Mouse (Mus musculus) lung, adult 2 months (tissue): Measurements from ENCODE around the gene 4930451I11Rik. TPM values are rescaled to one million over a fixed set of nuclear protein-coding genes. Genes with fewer than 3 reads are reported as not detected.

Experiments
- DNase-seq: peaks from one replicate; pipeline ENCODE4 v3.0.0; 2022
- H3K4me1 ChIP-seq: fragments of 200-500 bp; 2 replicates; pipeline ENCODE4 v1.6.1; 2011; ENCODE audit warnings: low read length; ENCODE audit not compliant: control insufficient read depth, insufficient read depth
- H3K4me3 ChIP-seq: fragments of 200-500 bp; replicated peaks from 2 replicates; pipeline ENCODE3; 2011; ENCODE audit warnings: low read depth, mild to moderate bottlenecking, control low read depth, low read length; ENCODE audit errors: extremely low read depth
- CTCF ChIP-seq: fragments of 200-500 bp; IDR thresholded peaks from 2 replicates; pipeline ENCODE4 v1.5.1; 2011; ENCODE audit warnings: mild to moderate bottlenecking, low read length, control low read depth; ENCODE audit not compliant: insufficient read depth
- POLR2A ChIP-seq: fragments of 200-500 bp; IDR thresholded peaks from 2 replicates; pipeline ENCODE4 v1.6.1; 2011; ENCODE audit warnings: low read depth, mild to moderate bottlenecking, control low read depth, low read length, borderline replicate concordance; ENCODE audit errors: extremely low read depth
- WGBS: fragments of 180-500 bp; shearing (Covaris S2); methylation state at CpG from one replicate; pipeline ENCODE4 v1.1.7; 2018; 5-methylcytosine and 5-hydroxymethylcytosine counted together
- polyA plus RNA-seq: library from polyadenylated mRNA; depleted of rRNA; stranded (reverse); fragments of >200 nt; gene quantifications from 2 replicates; pipeline ENCODE4 v1.2.3, GENCODE M21; 2012

Gene 4930451I11Rik
- polyA plus RNA-seq, 1 experiment: not detected

- no peak for TF ChIP-seq CTCF
- no peak for TF ChIP-seq POLR2A
These were observed 8.2 kb downstream of the 4930451I11Rik start for GRCm38 (mm10) chr7:126823202-126823711.

GRCm38 (mm10) chr7:126822741-126823140 lies 8.7 kb downstream of the 4930451I11Rik start:
- TF ChIP-seq CTCF (no peak), POLR2A (0 out of 2 replicates have a peak, but pooled peaks have one; percentile 8)
- 0 out of 2 replicates have a peak, but pooled peaks cover 6% of the 10 kb centered on the region for H3K4me1 ChIP-seq
- H3K4me3 ChIP-seq: peak overlapping the region; percentile 0
- DNase-seq: peak; percentile 31
- 22% methylated on average over 9 of the region's 9 CpGs for WGBS

More at GRCm38 (mm10) chr7:126823202-126823711, 8.2 kb downstream of the 4930451I11Rik start:
- 0 out of 2 replicates have a peak, but pooled peaks cover 6% of the 10 kb centered on the region for H3K4me1 ChIP-seq
- no peak for DNase-seq
- 1% methylated on average over 10 of the region's 19 CpGs for WGBS
- peak overlapping the region; percentile 58 for H3K4me3 ChIP-seq

- TF ChIP-seq POLR2A: no peak
- TF ChIP-seq CTCF: peak; percentile 94
- Histone ChIP-seq H3K4me3 (no peak overlapping the region), H3K4me1 (0 out of 2 replicates have a peak, but pooled peaks cover 6% of the 10 kb centered on the region)
- peak; percentile 78 for DNase-seq
- 20% methylated on average over 7 of the region's 7 CpGs for WGBS
These were observed 9.5 kb downstream of the 4930451I11Rik start for GRCm38 (mm10) chr7:126821835-126822511.

GRCm38 (mm10) chr7:126818818-126819217 lies 12.6 kb downstream of the 4930451I11Rik start:
- Histone ChIP-seq H3K4me3 (no peak overlapping the region), H3K4me1 (0 out of 2 replicates have a peak, but pooled peaks cover 6% of the 10 kb centered on the region)
- 28% methylated on average over 1 of the region's 1 CpGs for WGBS
- TF ChIP-seq POLR2A (no peak), CTCF (no peak)
- no peak for DNase-seq

- DNase-seq: no peak
- 74% methylated on average over 7 of the region's 7 CpGs for WGBS
- TF ChIP-seq POLR2A (no peak), CTCF (no peak)
- H3K4me3 ChIP-seq: no peak overlapping the region
- 0 out of 2 replicates have a peak, but pooled peaks cover 6% of the 10 kb centered on the region for H3K4me1 ChIP-seq
These were observed 13.8 kb downstream of the 4930451I11Rik start for GRCm38 (mm10) chr7:126817595-126817994.

DNA sequence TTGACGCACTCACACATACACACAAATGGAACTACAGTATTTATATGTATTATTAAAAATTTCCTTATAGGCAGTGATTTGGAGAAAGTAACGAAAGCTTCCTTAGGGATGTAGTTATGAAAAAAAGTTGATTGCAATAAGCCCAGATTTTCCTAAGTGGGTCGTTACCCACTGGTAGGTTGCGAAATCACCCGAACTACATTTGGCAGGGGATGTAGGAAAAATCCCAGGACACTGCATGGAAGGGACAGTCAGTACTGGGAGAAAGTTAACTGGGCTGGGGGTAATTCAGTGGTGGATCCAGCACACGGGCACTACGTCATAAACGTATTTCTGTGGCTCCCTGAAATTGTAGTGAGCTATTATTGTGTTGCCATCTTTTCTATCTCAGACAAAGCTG lies 14.9 kb downstream of the 4930451I11Rik start:
- no peak for DNase-seq
- Histone ChIP-seq H3K4me3 (no peak overlapping the region), H3K4me1 (no peaks in the 10 kb centered on the region)
- WGBS: 66% methylated on average over 8 of the region's 8 CpGs
- TF ChIP-seq POLR2A: no peak
- TF ChIP-seq CTCF: no peak

DNA sequence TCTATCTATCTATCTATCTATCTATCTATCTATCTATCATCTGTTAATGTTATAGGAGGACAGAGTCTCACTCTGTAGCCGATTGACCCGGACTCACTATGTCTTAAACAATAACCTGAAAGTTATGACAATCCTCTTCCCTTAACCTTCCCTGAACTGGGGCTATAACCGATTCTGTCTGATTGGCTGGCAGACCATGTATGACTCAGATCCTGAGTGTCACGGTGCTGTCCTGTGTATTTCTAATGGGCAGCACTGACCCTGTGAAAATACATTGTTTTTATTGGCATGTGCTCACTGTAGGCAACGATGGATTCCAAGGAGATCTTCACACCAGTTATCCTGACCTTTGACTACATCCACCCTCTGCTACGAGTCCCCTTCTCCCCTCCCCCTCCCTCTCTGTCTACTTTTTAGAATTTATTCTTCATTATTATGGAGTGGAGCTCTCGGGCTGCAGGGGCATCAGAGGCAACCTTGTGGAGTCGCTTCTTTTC lies 15.7 kb downstream of the 4930451I11Rik start:
- 46% methylated on average over 8 of the region's 8 CpGs for WGBS
- H3K4me1 ChIP-seq: no peaks in the 10 kb centered on the region
- no peak overlapping the region for H3K4me3 ChIP-seq
- TF ChIP-seq CTCF: no peak
- no peak for TF ChIP-seq POLR2A
- DNase-seq: no peak

DNA sequence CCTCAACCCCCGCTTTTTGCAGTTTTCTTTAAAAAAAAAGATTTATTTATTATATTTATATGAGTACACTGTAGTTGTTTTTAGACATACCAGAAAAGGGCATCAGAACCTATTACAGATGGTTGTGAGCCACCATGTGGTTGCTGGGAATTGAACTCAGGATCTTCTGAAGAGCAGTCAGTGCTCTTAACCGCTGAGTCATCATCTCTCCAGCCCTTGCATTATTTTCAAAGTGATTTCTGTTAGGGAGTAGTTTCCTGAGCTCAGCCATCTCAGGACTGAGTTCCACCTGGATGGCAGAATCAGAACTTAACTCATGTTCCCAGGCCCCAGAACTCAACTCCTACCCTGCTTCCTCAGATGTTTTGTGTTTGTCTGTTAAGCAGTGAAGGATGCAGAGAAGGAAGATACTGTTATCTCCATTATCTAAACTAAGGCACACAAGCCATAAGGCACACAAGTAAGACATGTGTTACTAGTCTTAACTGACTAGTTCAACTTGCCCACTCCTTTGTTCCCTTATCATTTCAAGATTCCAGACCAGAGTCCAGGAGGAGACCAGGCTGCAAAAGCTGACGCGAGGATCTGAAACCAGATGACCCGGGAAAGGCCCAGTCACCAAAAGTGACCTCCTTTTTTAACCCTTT lies 21.6 kb downstream of the 4930451I11Rik start:
- Histone ChIP-seq H3K4me1 (no peaks in the 10 kb centered on the region; the same call in 1 of the 2 replicates), H3K4me3 (no peak overlapping the region)
- 46% methylated on average over 5 of the region's 5 CpGs for WGBS
- no peak for TF ChIP-seq CTCF
- TF ChIP-seq POLR2A: no peak
- DNase-seq: no peak

- DNase-seq: peak; percentile 83
- H3K4me1 ChIP-seq: no peaks in the 10 kb centered on the region; the same call in 1 of the 2 replicates
- H3K4me3 ChIP-seq: peak overlapping the region; percentile 77
- WGBS: under 1% methylated on average over 43 of the region's 43 CpGs
- TF ChIP-seq CTCF (no peak), POLR2A (peak; percentile 32; the same call in 1 of the 2 replicates)
These were observed 22.6 kb downstream of the 4930451I11Rik start for GRCm38 (mm10) chr7:126808703-126809455.
